Mouse (Mus musculus): ENCODE data around the gene Dchs1. TPM values are rescaled to one million over a fixed set of nuclear protein-coding genes. Genes with fewer than 3 reads are reported as not detected.
"Not testable (repeated sequence)": the region's sequence is repeated elsewhere in the genome, so short reads cannot be mapped to it uniquely, and the experiment has no call there.

Dchs1 gene
- polyA plus RNA-seq, 1 experiment from 2014 or later, result 20.8 TPM

DNA sequence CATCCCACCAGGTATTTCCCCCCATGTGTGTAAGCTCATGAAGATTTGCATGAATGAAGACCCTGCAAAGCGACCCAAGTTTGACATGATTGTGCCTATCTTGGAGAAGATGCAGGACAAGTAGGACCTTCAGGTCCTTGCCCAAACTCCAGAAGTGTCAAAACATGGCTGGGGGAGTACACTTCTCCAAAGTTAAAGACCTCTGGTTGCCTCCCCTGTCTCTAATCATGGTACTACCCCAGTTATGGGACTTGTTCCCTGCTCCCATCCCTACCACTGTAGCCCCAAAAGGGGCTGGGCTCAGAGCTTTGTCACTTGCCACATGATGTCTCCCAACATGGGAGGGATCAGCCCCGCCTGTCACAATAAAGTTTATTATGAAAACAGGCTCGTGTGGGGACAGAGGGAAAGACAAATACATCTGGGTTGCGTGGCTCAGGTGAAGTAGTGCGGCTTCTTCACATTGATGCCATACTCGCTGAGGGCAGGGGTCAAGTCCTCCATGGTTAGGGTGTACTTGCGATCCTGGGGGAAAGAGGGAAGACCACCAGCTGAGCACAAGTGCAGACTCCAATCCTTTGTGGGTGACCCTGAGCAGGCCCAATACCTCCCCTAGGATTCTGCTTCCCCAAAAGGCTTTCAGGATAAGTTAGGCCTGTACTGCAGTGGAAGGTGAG, 44.8 kb downstream of the Dchs1 start:
- not testable (repeated sequence) for H3K27ac ChIP-seq (ENCODE audit: low read depth, low read length); H3K4me3 ChIP-seq (ENCODE audit: low read depth, low read length); H3K4me2 ChIP-seq (ENCODE audit: low read depth, low read length); H3K9me3 ChIP-seq (ENCODE audit: control insufficient read depth, low read length); H3K4me1 ChIP-seq (ENCODE audit: control insufficient read depth, insufficient read depth, low read length); H3K27me3 ChIP-seq (ENCODE audit: control insufficient read depth, insufficient read depth, low read length); H3K9ac ChIP-seq (replicated peaks; ENCODE audit: low read depth, low read length); ATAC-seq (ENCODE audit: low read depth)
- WGBS, result 79% methylated on average over 7 of the region's 7 CpGs
- H3K36me3 ChIP-seq (ENCODE audit: control insufficient read depth, insufficient read depth, low read length), result peaks cover 17% of the 10 kb centered on the region; the same call in 1 of the 2 replicates

DNA sequence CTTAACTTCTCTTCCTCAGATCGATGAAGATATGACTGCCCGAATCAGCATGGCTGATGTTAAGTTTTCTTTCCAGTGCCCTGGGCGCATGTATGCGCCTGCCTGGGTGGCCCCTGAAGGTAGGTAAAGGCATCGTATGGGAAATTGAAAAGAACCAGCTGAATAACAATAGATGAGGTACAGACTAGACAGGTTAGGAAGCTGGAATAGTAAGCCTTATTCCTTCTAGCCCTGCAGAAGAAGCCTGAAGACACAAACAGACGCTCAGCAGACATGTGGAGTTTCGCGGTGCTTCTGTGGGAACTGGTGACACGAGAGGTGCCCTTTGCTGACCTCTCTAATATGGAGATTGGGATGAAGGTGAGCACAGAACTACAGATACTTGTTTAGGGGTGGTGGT, 45.5 kb downstream of the Dchs1 start:
- 94% methylated on average over 9 of the region's 9 CpGs for WGBS
- no peak for ATAC-seq (ENCODE audit: low read depth)

GRCm38 (mm10) chr7:105740851-105741250, 46.6 kb downstream of the Dchs1 start:
- Histone ChIP-seq H3K9ac (replicated peaks; ENCODE audit: low read depth, low read length) (no peak overlapping the region), H3K9me3 (ENCODE audit: control insufficient read depth, low read length) (no peaks in the 10 kb centered on the region), H3K27me3 (ENCODE audit: control insufficient read depth, insufficient read depth, low read length) (no peaks in the 10 kb centered on the region), H3K27ac (ENCODE audit: low read depth, low read length) (no peak overlapping the region), H3K36me3 (ENCODE audit: control insufficient read depth, insufficient read depth, low read length) (peaks cover 17% of the 10 kb centered on the region; the same call in 1 of the 2 replicates), H3K4me3 (ENCODE audit: low read depth, low read length) (no peak overlapping the region), H3K4me2 (ENCODE audit: low read depth, low read length) (no peak overlapping the region), H3K4me1 (ENCODE audit: control insufficient read depth, insufficient read depth, low read length) (peaks cover 14% of the 10 kb centered on the region)
- ATAC-seq (ENCODE audit: low read depth), result no peak
- WGBS, result 90% methylated on average over 6 of the region's 6 CpGs

More for the DNA sequence above, 45.5 kb downstream of the Dchs1 start:
- Histone ChIP-seq H3K9me3 (ENCODE audit: control insufficient read depth, low read length) (no peaks in the 10 kb centered on the region), H3K9ac (replicated peaks; ENCODE audit: low read depth, low read length) (no peak overlapping the region), H3K27me3 (ENCODE audit: control insufficient read depth, insufficient read depth, low read length) (no peaks in the 10 kb centered on the region), H3K4me2 (ENCODE audit: low read depth, low read length) (no peak overlapping the region), H3K4me3 (ENCODE audit: low read depth, low read length) (no peak overlapping the region), H3K27ac (ENCODE audit: low read depth, low read length) (no peak overlapping the region), H3K36me3 (ENCODE audit: control insufficient read depth, insufficient read depth, low read length) (peaks cover 17% of the 10 kb centered on the region; the same call in 1 of the 2 replicates), H3K4me1 (ENCODE audit: control insufficient read depth, insufficient read depth, low read length) (peaks cover 14% of the 10 kb centered on the region)

- Histone ChIP-seq H3K9ac (replicated peaks; ENCODE audit: low read depth, low read length) (no peak overlapping the region), H3K4me1 (ENCODE audit: control insufficient read depth, insufficient read depth, low read length) (peaks cover 18% of the 10 kb centered on the region), H3K4me3 (ENCODE audit: low read depth, low read length) (no peak overlapping the region), H3K4me2 (ENCODE audit: low read depth, low read length) (no peak overlapping the region), H3K27me3 (ENCODE audit: control insufficient read depth, insufficient read depth, low read length) (no peaks in the 10 kb centered on the region), H3K36me3 (ENCODE audit: control insufficient read depth, insufficient read depth, low read length) (peaks cover 17% of the 10 kb centered on the region; the same call in 1 of the 2 replicates), H3K27ac (ENCODE audit: low read depth, low read length) (no peak overlapping the region), H3K9me3 (ENCODE audit: control insufficient read depth, low read length) (no peaks in the 10 kb centered on the region)
- no peak for ATAC-seq (ENCODE audit: low read depth)
- 80% methylated on average over 13 of the region's 13 CpGs for WGBS
These were observed 47.2 kb downstream of the Dchs1 start for GRCm38 (mm10) chr7:105740089-105740795.

GRCm38 (mm10) chr7:105738948-105739347, 48.5 kb downstream of the Dchs1 start:
- Histone ChIP-seq H3K9ac (replicated peaks; ENCODE audit: low read depth, low read length) (no peak overlapping the region), H3K9me3 (ENCODE audit: control insufficient read depth, low read length) (no peaks in the 10 kb centered on the region), H3K4me3 (ENCODE audit: low read depth, low read length) (no peak overlapping the region), H3K36me3 (ENCODE audit: control insufficient read depth, insufficient read depth, low read length) (peaks cover 17% of the 10 kb centered on the region; the same call in 1 of the 2 replicates), H3K4me2 (ENCODE audit: low read depth, low read length) (peak overlapping the region; percentile 23; the same call in 1 of the 2 replicates), H3K4me1 (ENCODE audit: control insufficient read depth, insufficient read depth, low read length) (peaks cover 18% of the 10 kb centered on the region), H3K27ac (ENCODE audit: low read depth, low read length) (no peak overlapping the region), H3K27me3 (ENCODE audit: control insufficient read depth, insufficient read depth, low read length) (no peaks in the 10 kb centered on the region)
- 34% methylated on average over 3 of the region's 3 CpGs for WGBS
- ATAC-seq (ENCODE audit: low read depth), result no peak

- peak overlapping the region; percentile 23; the same call in 1 of the 2 replicates for H3K4me2 ChIP-seq (ENCODE audit: low read depth, low read length)
- H3K36me3 ChIP-seq (ENCODE audit: control insufficient read depth, insufficient read depth, low read length), result peaks cover 21% of the 10 kb centered on the region; the same call in 1 of the 2 replicates
- no peak overlapping the region for H3K4me3 ChIP-seq (ENCODE audit: low read depth, low read length)
These were observed 49.2 kb downstream of the Dchs1 start for GRCm38 (mm10) chr7:105738286-105738685.

GRCm38 (mm10) chr7:105737648-105738047, 49.8 kb downstream of the Dchs1 start:
- Histone ChIP-seq H3K27ac (ENCODE audit: low read depth, low read length) (no peak overlapping the region), H3K4me3 (ENCODE audit: low read depth, low read length) (peak overlapping the region; percentile 64), H3K27me3 (ENCODE audit: control insufficient read depth, insufficient read depth, low read length) (no peaks in the 10 kb centered on the region), H3K9ac (replicated peaks; ENCODE audit: low read depth, low read length) (peak overlapping the region; percentile 84; the same call in 1 of the 2 replicates), H3K4me1 (ENCODE audit: control insufficient read depth, insufficient read depth, low read length) (peaks cover 11% of the 10 kb centered on the region), H3K4me2 (ENCODE audit: low read depth, low read length) (peak overlapping the region; percentile 92), H3K9me3 (ENCODE audit: control insufficient read depth, low read length) (no peaks in the 10 kb centered on the region), H3K36me3 (ENCODE audit: control insufficient read depth, insufficient read depth, low read length) (peaks cover 27% of the 10 kb centered on the region)
- no peak for ATAC-seq (ENCODE audit: low read depth)
- 30% methylated on average over 3 of the region's 3 CpGs for WGBS

More at GRCm38 (mm10) chr7:105738286-105738685, 49.2 kb downstream of the Dchs1 start:
- Histone ChIP-seq H3K9me3 (ENCODE audit: control insufficient read depth, low read length) (no peaks in the 10 kb centered on the region), H3K4me1 (ENCODE audit: control insufficient read depth, insufficient read depth, low read length) (peaks cover 13% of the 10 kb centered on the region), H3K27ac (ENCODE audit: low read depth, low read length) (no peak overlapping the region), H3K27me3 (ENCODE audit: control insufficient read depth, insufficient read depth, low read length) (no peaks in the 10 kb centered on the region), H3K9ac (replicated peaks; ENCODE audit: low read depth, low read length) (no peak overlapping the region)
- 85% methylated on average over 2 of the region's 2 CpGs for WGBS
- ATAC-seq (ENCODE audit: low read depth), result no peak

DNA sequence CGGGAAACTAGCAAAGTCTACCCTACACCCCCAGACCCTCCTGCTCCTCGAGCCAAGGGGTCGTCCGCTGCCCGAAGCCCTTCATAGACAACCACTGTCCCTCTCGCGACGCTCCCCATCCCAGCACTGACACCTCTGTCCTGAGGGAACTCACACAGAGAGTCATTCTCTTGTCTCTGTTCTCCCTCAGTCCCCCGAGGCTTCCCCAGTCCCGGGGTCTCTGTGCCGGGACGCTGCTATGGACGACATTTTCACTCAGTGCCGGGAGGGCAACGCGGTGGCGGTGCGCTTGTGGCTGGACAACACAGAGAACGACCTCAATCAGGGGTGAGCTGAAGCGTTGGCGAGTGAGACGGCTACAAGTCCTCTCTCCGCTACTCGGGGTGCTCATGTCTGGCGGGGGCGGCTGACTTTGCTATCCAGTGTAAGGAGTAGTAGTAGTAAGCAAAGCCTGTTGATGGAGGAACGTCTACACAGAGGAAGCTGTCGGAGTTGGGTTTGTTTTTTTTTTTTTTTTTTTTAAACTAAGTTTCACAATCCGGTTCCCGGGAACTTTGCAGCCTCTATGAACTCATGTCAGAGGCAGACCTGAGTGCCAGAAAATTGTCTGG, 50.4 kb downstream of the Dchs1 start, which contains the start of gene Rrp8:
TSS of gene Rrp8 (minus strand) at position 475 of the 611 bp plus-strand sequence.
- H3K27me3 ChIP-seq (ENCODE audit: control insufficient read depth, insufficient read depth, low read length), result no peaks in the 10 kb centered on the region
- peaks cover 26% of the 10 kb centered on the region for H3K36me3 ChIP-seq (ENCODE audit: control insufficient read depth, insufficient read depth, low read length)
- under 1% methylated on average over 30 of the region's 30 CpGs for WGBS
- ATAC-seq (ENCODE audit: low read depth), result no peak; the same call in 1 of the 2 replicates
- H3K9me3 ChIP-seq (ENCODE audit: control insufficient read depth, low read length), result no peaks in the 10 kb centered on the region
- H3K4me1 ChIP-seq (ENCODE audit: control insufficient read depth, insufficient read depth, low read length), result peaks cover 11% of the 10 kb centered on the region
- peak within 1 kb of the TSS; percentile 72 for H3K27ac ChIP-seq (ENCODE audit: low read depth, low read length)
- peak within 1 kb of the TSS; percentile 84 for H3K9ac ChIP-seq (replicated peaks; ENCODE audit: low read depth, low read length)
- H3K4me2 ChIP-seq (ENCODE audit: low read depth, low read length), result peak within 1 kb of the TSS; percentile 92
- peak within 1 kb of the TSS; percentile 64 for H3K4me3 ChIP-seq (ENCODE audit: low read depth, low read length)
